Comparison of ENCODE assay signal across 15 mouse cellular contexts in the genomic region with DNA sequence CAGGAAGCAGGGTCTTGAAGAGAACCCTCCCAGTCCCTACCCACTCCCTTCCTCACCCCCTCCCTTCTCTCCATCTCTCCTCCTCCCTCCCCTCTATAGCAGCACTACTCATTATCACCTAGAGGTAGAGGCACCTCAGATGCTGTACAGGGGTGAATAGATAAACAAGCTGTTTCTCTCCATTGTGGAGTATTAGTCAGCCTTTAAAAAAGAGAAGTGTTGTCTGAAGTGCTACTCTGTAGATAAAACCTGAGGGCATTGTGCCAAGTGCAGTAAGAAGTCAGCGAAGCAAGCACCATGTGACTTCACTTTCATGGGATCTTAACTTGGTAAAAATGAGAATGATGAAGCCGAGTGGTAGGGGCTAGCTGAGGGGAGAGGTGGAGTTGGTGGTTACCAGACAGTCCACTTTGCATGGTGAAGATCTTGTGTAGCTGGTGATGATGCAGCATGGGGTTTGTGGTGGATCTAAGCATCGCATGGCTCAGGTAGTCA. TPM values are rescaled to one million over a fixed set of nuclear protein-coding genes. Genes with fewer than 3 reads are reported as not detected.
A peak's percentile ranks its signal among the peaks of the same experiment; 100 is the strongest.
DNase-seq lines count a peak whose midpoint lies in the region; ATAC-seq and TF ChIP-seq lines count a peak whose summit lies in the region.
"Had no signal": no experiment of that assay in that cellular context is flagged by ENCODE, and none has a peak within 500 bp of the region (broad histone marks: within the 10 kb centered on the region; RNA-seq: fewer than 3 reads in every experiment).

No protein-coding gene starts in this region.

- TF ChIP-seq POLR2A in small intestine, adult 2 months (IDR thresholded peaks at IDR 0.05; ENCODE audit: low read depth, low read length), result no peak

- 67% methylated on average over 3 of the region's 3 CpGs for WGBS in liver, embryonic 11.5 days
- WGBS in small intestine, adult 2 months, result 26% methylated on average over 3 of the region's 3 CpGs
- WGBS in hindbrain, embryonic 11.5 days, result 93% methylated on average over 3 of the region's 3 CpGs

- no peak overlapping the region for H3K9ac ChIP-seq in liver, embryonic 11.5 days (ENCODE audit: low read depth, low read length)
- H3K9ac ChIP-seq in hindbrain, embryonic 11.5 days (ENCODE audit: low read depth, low read length), result no peak overlapping the region
- H3K9ac ChIP-seq: hindbrain, embryonic 15.5 days; lung, embryonic 14.5 days; neural tube, embryonic 12.5 days had no signal

- H3K36me3 ChIP-seq in G1E (replicated peaks), result peaks cover 76% of the 10 kb centered on the region
- H3K36me3 ChIP-seq in liver, embryonic 11.5 days (ENCODE audit: control insufficient read depth, insufficient read depth, low read length), result 0 out of 2 replicates have a peak, but pooled peaks cover 2% of the 10 kb centered on the region
- no peaks in the 10 kb centered on the region for H3K36me3 ChIP-seq in small intestine, adult 2 months (ENCODE audit: control insufficient read depth, insufficient read depth, low read length)
- H3K36me3 ChIP-seq in hindbrain, embryonic 11.5 days (ENCODE audit: control insufficient read depth, insufficient read depth, low read length), result no peaks in the 10 kb centered on the region
- H3K36me3 ChIP-seq: hindbrain, embryonic 15.5 days had no signal

- DNase-seq in thymus, postnatal 0 days (ENCODE audit: low spot score), result peak; percentile 57
- no peak for DNase-seq in thymus, postnatal 25 days
- no peak for DNase-seq in G1E (ENCODE audit: low spot score)
- DNase-seq in liver, embryonic 11.5 days (ENCODE audit: low spot score), result no peak
- no peak for DNase-seq in cerebellum, postnatal 4 days (ENCODE audit: low spot score in 2 of 2)
- DNase-seq in spleen, adult 18-20 months, result no peak
- DNase-seq in hindbrain, embryonic 11.5 days (ENCODE audit: low spot score), result no peak
- DNase-seq: adrenal gland, adult 2 months; cerebellum, adult 9-11 months; layer of hippocampus, adult 9-11 months; lung, embryonic 14.5 days had no signal

- H3K27me3 ChIP-seq in G1E (ENCODE audit: insufficient read depth, low read length), result no peaks in the 10 kb centered on the region
- H3K27me3 ChIP-seq in liver, embryonic 11.5 days (replicated peaks; ENCODE audit: control insufficient read depth, insufficient read depth, low read length), result no peaks in the 10 kb centered on the region
- H3K27me3 ChIP-seq in small intestine, adult 2 months (ENCODE audit: control insufficient read depth, insufficient read depth, low read length), result no peaks in the 10 kb centered on the region
- no peaks in the 10 kb centered on the region for H3K27me3 ChIP-seq in hindbrain, embryonic 11.5 days (ENCODE audit: control insufficient read depth, insufficient read depth, low read length)
- H3K27me3 ChIP-seq: hindbrain, embryonic 15.5 days; neural tube, embryonic 12.5 days had no signal

- no peak overlapping the region for H3K27ac ChIP-seq in liver, embryonic 11.5 days (ENCODE audit: low read depth, low read length)
- H3K27ac ChIP-seq in small intestine, adult 2 months (ENCODE audit: insufficient read depth, low read depth, low read length), result peak overlapping the region; percentile 23
- H3K27ac ChIP-seq in hindbrain, embryonic 11.5 days (ENCODE audit: low read depth, low read length), result no peak overlapping the region
- H3K27ac ChIP-seq: hindbrain, embryonic 15.5 days; neural tube, embryonic 12.5 days had no signal

- no peak overlapping the region for H3K4me2 ChIP-seq in liver, embryonic 11.5 days
- no peak overlapping the region for H3K4me2 ChIP-seq in hindbrain, embryonic 11.5 days (replicated peaks; ENCODE audit: low read depth, low read length)
- H3K4me2 ChIP-seq: hindbrain, embryonic 15.5 days; neural tube, embryonic 12.5 days had no signal

- no peak overlapping the region for H3K4me3 ChIP-seq in G1E (ENCODE audit: low read depth, low read length)
- H3K4me3 ChIP-seq in liver, embryonic 11.5 days (ENCODE audit: low read depth, low read length), result no peak overlapping the region
- H3K4me3 ChIP-seq in small intestine, adult 2 months (ENCODE audit: low read depth, low read length), result no peak overlapping the region
- no peak overlapping the region for H3K4me3 ChIP-seq in hindbrain, embryonic 11.5 days (ENCODE audit: low read depth, low read length)
- H3K4me3 ChIP-seq: forebrain, embryonic 10.5 days; hindbrain, embryonic 15.5 days; neural tube, embryonic 12.5 days had no signal

- ATAC-seq in G1E (ENCODE audit: extremely low read depth, insufficient number of reproducible peaks, low FRiP score, poor library complexity, severe bottlenecking), result peak; percentile 54
- peak; percentile 60 for ATAC-seq in liver, embryonic 11.5 days (replicated peaks; ENCODE audit: low FRiP score)
- no peak for ATAC-seq in hindbrain, embryonic 11.5 days (ENCODE audit: low FRiP score)

- no peak for TF ChIP-seq CTCF in G1E (IDR thresholded peaks at IDR 0.05; ENCODE audit: low read depth, low read length)
- TF ChIP-seq CTCF in small intestine, adult 2 months (IDR thresholded peaks at IDR 0.05; ENCODE audit: extremely low read depth, insufficient read length, insufficient replicate concordance, low read depth, low read length), result no peak

- peaks cover 67% of the 10 kb centered on the region for H3K4me1 ChIP-seq in G1E (ENCODE audit: insufficient read depth, low read depth, low read length)
- peaks cover 52% of the 10 kb centered on the region for H3K4me1 ChIP-seq in liver, embryonic 11.5 days (replicated peaks; ENCODE audit: control insufficient read depth, insufficient read depth, low read length)
- H3K4me1 ChIP-seq in small intestine, adult 2 months (ENCODE audit: control insufficient read depth, insufficient read depth, insufficient read length, low read length), result peaks cover 28% of the 10 kb centered on the region
- H3K4me1 ChIP-seq in hindbrain, embryonic 11.5 days (replicated peaks; ENCODE audit: control insufficient read depth, insufficient read depth, low read length), result no peaks in the 10 kb centered on the region

- no peaks in the 10 kb centered on the region for H3K9me3 ChIP-seq in G1E (replicated peaks)
- H3K9me3 ChIP-seq in liver, embryonic 11.5 days (ENCODE audit: control insufficient read depth, low read length), result no peaks in the 10 kb centered on the region
- H3K9me3 ChIP-seq in hindbrain, embryonic 11.5 days (ENCODE audit: control insufficient read depth, low read length), result no peaks in the 10 kb centered on the region
- H3K9me3 ChIP-seq: forebrain, embryonic 10.5 days; hindbrain, embryonic 15.5 days; neural tube, embryonic 12.5 days had no signal

RNA-seq across cellular contexts. Expression of gene Rapgef1, which starts 12.7 kb away (rescaled TPM):
- 16.0 and 19.1 TPM in 2 replicates for polyA plus RNA-seq in thymus, postnatal 0 days (2015; fragmentation: Nextera tagmentation; extraction: Ambion mirVana)
- total RNA-seq in G1E (2014; fragmentation: Nextera tagmentation), result 42.0 and 42.8 TPM in 2 replicates
- 24.3 and 25.4 TPM in 2 replicates for total RNA-seq in G1E (2017)
- 37.2 and 43.3 TPM in 2 replicates for polyA plus RNA-seq in G1E (2012)
- 15.2 and 16.5 TPM in 2 replicates for polyA plus RNA-seq in liver, embryonic 11.5 days (2014; fragmentation: Nextera tagmentation; extraction: Ambion mirVana)
- polyA plus RNA-seq in small intestine, adult 2 months (2012; rRNA removed), result 15.5 and 25.1 TPM in 2 replicates
- polyA plus RNA-seq in hindbrain, embryonic 11.5 days (2014; fragmentation: Nextera tagmentation; extraction: Ambion mirVana), result 13.3 and 14.3 TPM in 2 replicates
